Mouse (Mus musculus): ENCODE data around the gene Cth.

DNA sequence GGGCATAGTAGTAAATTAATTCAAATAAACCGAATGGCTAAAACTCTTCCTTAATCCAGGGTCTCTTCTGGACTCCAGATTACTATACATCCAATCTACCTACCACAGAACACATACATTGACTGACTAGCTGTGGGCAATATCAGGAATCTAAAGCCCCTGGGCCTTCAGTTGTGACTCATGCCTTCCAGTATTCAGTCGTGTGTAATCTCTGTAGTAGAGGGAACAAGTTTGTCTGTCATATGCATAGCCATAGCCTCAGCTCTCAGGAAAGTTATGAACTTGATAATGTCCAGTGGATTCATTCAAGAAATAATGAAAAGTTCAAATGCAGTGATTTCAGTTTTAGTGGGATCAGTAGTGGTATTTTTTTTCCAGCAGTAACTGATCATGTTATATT is 59.0 kb downstream of the Cth start:
- TF ChIP-seq CTCF (IDR thresholded peaks at IDR 0.05) (no peak), EP300 (IDR thresholded peaks at IDR 0.05; ENCODE audit: insufficient read depth, low read depth, low read length) (no peak)

All from heart, adult 2 months (tissue).